ENCODE assay signal across 10 mouse cellular contexts in the genomic region with DNA sequence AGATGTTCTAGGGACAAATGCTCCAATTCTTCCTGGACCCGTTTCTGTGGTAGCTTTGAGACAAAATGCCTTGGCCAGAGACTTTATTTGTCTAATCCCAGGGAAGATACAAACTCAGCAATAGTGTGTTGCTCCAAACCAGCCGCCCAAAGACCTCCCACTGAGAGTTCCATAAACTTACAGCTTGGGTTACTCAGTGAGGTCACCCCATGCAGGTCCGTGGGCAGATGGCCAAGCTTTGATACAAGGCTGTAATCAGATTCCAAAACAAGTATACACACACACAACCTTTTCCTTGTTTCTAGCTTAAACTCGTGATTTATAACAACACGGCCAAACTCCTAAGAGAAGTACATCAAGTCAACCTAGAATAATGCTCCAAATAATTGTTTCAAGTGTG.
A peak's percentile ranks its signal among the peaks of the same experiment; 100 is the strongest.
DNase-seq lines count a peak whose midpoint lies in the region; ATAC-seq lines count a peak whose summit lies in the region.
"Had no signal": no experiment of that assay in that cellular context is flagged by ENCODE, and none has a peak within 500 bp of the region (broad histone marks: within the 10 kb centered on the region; RNA-seq: fewer than 3 reads in every experiment).

No protein-coding gene starts in this region.

- intact Hi-C loops in left cerebral cortex, postnatal 4 days (cut with DNase I): no loop called here

- H3K4me1 ChIP-seq in limb, embryonic 11.5 days (ENCODE audit: control insufficient read depth, insufficient read depth, low read length): peaks cover 2% of the 10 kb centered on the region; the same call in 1 of the 2 replicates
- H3K4me1 ChIP-seq: heart, embryonic 13.5 days had no signal

- H3K4me3 ChIP-seq in limb, embryonic 11.5 days (ENCODE audit: low read depth, low read length): no peak overlapping the region
- H3K4me3 ChIP-seq: heart, embryonic 13.5 days had no signal

- H3K9me3 ChIP-seq in limb, embryonic 11.5 days (ENCODE audit: control insufficient read depth, low read length): no peaks in the 10 kb centered on the region
- H3K9me3 ChIP-seq: heart, embryonic 13.5 days had no signal

- no peak for ATAC-seq in limb, embryonic 11.5 days (ENCODE audit: insufficient number of reproducible peaks, low FRiP score, low TSS enrichment, low read depth)
- ATAC-seq in megakaryocyte progenitor cell, adult 5-6 weeks (replicated peaks; ENCODE audit: poor library complexity): no peak
- no peak for ATAC-seq in erythroblast, adult 5-6 weeks (replicated peaks; ENCODE audit: low FRiP score, poor library complexity, severe bottlenecking)

- no peaks in the 10 kb centered on the region for H3K27me3 ChIP-seq in limb, embryonic 11.5 days (ENCODE audit: control insufficient read depth, insufficient read depth, low read length)
- H3K27me3 ChIP-seq: heart, embryonic 13.5 days had no signal

- H3K9ac ChIP-seq in limb, embryonic 11.5 days (ENCODE audit: low read length): no peak overlapping the region
- H3K9ac ChIP-seq: heart, embryonic 13.5 days had no signal

- no peak overlapping the region for H3K27ac ChIP-seq in limb, embryonic 11.5 days (replicated peaks; ENCODE audit: low read depth, low read length)
- H3K27ac ChIP-seq: heart, embryonic 13.5 days; macrophage had no signal

- H3K36me3 ChIP-seq in limb, embryonic 11.5 days (ENCODE audit: control insufficient read depth, insufficient read depth, low read length): no peaks in the 10 kb centered on the region
- H3K36me3 ChIP-seq: heart, embryonic 13.5 days had no signal

- WGBS in limb, embryonic 11.5 days: 28% methylated on average over 5 of the region's 5 CpGs

- peak; percentile 34 for DNase-seq in left cerebral cortex, postnatal 4 days
- DNase-seq in left cerebral cortex, adult 18-20 months (ENCODE audit: low spot score in 2 of 2): no peak
- peak; percentile 6 for DNase-seq in adrenal gland, adult 8-10 months
- DNase-seq in gastrocnemius, postnatal 25 days: peak; percentile 53
- peak; percentile 47 for DNase-seq in limb, embryonic 11.5 days (ENCODE audit: low spot score)
- DNase-seq in spleen, postnatal 4 days (ENCODE audit: low spot score in 2 of 2): no peak

- H3K4me2 ChIP-seq in limb, embryonic 11.5 days (ENCODE audit: low read depth, severe bottlenecking): no peak overlapping the region
- H3K4me2 ChIP-seq: heart, embryonic 13.5 days had no signal

Comparison
In these comparisons a context has a peak if more than half of its experiments do, and no peak if none do; other contexts are left out.
1. DNase-seq: peak in left cerebral cortex, postnatal 4 days (single experiment), adrenal gland, adult 8-10 months (single experiment), gastrocnemius, postnatal 25 days (single experiment) and limb, embryonic 11.5 days (single experiment); none in left cerebral cortex, adult 18-20 months (0 of 2) and spleen, postnatal 4 days (0 of 2).